Mouse (Mus musculus) thymus, adult 2 months (tissue): Measurements from ENCODE around the gene Olfr1413.

Experiments
- CTCF ChIP-seq: fragments of 200-500 bp; IDR thresholded peaks from 2 replicates; pipeline ENCODE4 v1.5.1; 2012; ENCODE audit warnings: mild to moderate bottlenecking, control low read depth, low read length, moderate library complexity, borderline replicate concordance; ENCODE audit not compliant: control insufficient read depth, poor library complexity, insufficient read depth; ENCODE audit errors: extremely low read depth
- POLR2A ChIP-seq: fragments of 200-500 bp; IDR thresholded peaks from 2 replicates; pipeline ENCODE4 v1.6.1; 2012; ENCODE audit warnings: mild to moderate bottlenecking, low read length, control low read depth, moderate library complexity; ENCODE audit not compliant: control insufficient read depth, poor library complexity, insufficient read depth; ENCODE audit errors: extremely low read depth

DNA sequence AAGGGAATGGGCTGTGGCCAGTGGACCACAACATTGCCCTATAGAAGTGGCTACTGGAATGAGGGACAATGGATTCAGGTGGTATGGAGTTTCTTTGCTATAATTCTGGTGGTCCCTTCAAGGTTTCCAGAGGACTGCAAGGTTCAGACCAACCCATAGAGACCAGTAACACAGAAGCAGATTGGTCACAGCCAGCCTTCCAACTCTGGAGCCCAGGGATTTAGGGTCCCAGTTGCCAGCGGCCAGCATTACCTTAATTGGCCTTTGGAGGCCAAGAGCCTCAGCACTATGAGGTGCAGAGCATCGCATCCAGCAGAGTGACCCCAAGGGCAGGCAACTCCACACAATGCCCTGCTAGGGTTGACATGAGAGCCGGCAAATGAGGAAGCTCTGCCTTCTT, at the start of gene Olfr1413:
- no peak for TF ChIP-seq CTCF
- no peak for TF ChIP-seq POLR2A
